Mouse (Mus musculus) olfactory bulb, adult 2 months (tissue): ENCODE data around the gene Btbd11.

Source experiments
- CTCF ChIP-seq: fragments of 200-500 bp; IDR thresholded peaks from 2 replicates; pipeline ENCODE4 v1.5.1; 2012; ENCODE audit warnings: low read depth, mild to moderate bottlenecking, low read length, moderate library complexity; ENCODE audit not compliant: insufficient read depth
- POLR2A ChIP-seq: fragments of 200-500 bp; IDR thresholded peaks from 2 replicates; pipeline ENCODE4 v1.6.1; 2012; ENCODE audit warnings: mild to moderate bottlenecking, low read depth, low read length, moderate library complexity; ENCODE audit not compliant: insufficient read depth

GRCm38 (mm10) chr10:85366876-85367275 lies 19.7 kb upstream of the Btbd11 start:
- TF ChIP-seq POLR2A = no peak
- no peak for TF ChIP-seq CTCF
